Mouse (Mus musculus): ENCODE results near the gene Ankrd13d.
A peak's percentile ranks its signal among the peaks of the same experiment; 100 is the strongest.

Gene Ankrd13d

GRCm38 (mm10) chr19:4301735-4302651 lies 19.1 kb upstream of the Ankrd13d start:
- DNase-seq (ENCODE audit: low spot score in 2 of 2), result peak; percentile 70 to 72

DNA sequence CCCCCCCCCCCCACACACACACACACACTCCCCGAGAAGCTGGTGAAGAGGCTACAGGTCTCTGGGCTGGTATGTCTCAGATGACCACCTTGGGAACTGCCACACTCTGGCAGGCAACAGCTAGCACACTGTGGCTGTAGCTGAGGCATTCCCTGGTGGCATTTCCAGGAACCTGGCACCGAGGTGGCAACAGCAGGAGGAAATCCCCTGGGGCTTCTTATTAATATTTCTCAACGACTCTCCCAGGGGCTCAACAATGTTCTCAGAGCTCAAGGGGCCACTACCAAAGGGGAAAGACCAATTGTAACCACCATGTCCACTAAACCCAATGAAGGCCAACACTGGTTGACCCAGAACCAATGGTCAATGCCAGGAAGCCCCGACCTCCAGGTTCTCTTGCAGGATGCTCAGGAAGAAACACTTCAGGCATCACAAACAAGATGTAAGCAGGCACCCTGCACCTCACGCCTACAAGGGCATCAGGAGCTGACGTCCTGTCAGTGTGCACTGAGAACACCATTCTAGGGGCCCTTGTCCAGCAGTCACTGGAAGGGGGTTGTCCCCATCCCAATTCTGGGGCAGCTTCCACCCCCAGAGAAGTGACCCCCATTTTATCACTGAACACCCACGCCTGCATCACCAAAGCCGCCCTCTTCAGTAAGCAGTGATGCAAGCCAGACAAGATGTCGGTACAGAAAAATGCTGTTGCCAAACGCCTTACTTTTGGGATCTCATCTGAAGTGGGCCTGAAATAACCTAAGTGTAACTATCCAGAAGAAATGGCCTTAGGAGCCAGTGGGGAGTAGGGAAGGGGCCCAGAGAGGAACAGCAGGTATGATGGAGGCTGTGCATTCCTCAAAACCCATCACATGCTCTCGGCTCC lies 18.2 kb upstream of the Ankrd13d start:
- peak in 1 of 2 experiments; percentile 28 for DNase-seq (ENCODE audit: low spot score in 2 of 2)

DNA sequence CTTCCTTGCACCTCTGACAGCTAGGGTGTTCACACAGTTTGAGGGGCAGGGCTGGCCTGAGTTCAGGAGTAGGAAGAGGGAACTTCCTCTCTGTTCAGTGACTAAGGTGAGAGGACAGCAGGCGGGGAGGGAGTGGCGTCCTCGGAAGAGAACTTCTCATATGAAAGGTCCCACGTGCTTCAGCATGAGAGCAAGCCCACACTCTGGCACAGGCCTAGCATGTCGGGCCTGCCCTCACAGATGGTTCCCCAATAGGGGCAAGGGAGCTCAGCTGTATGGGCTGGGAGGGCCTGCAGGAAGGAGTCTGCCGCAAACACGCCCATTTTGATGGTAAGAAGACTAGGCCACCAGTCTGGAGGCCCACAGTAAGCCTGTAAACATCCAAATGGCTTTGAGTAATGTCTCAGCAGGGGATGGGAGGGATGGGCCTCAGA lies 17.4 kb upstream of the Ankrd13d start:
- DNase-seq (ENCODE audit: low spot score in 2 of 2), result no peak

DNA sequence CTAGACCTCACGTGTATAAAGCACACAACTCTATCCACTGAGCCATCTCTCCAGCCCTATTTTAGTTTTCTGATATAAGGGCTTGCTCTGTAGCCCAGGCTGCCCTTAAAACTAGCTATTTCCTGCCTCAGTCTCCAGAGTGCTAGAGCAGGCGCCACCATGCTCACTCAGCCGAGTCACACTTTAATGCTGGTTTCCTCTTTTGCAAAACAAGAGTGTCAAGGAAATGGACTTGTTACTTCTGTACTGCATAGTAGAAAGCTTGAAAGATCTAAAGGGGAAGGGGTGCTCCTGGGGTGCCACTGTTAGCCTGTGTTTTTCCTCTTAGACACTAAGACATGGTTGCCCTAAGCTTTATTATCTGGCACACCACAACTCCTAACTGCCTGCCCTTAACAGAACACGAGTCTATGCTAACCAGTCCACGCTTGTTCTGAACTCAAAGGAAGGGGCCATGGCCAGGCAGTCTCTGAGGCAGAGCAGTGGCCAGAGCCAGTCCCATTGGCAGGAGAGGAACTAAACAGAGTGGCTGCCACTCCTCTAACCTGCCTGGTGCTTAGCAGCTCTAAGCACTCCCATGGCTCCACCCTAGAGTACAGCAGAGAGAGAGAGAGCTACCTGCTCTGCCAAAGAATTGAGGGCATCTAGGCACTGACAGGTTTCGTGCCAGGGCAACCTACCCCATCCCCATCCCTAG lies 16.8 kb upstream of the Ankrd13d start:
- no peak for DNase-seq (ENCODE audit: low spot score in 2 of 2)

GRCm38 (mm10) chr19:4299126-4299525 lies 16.2 kb upstream of the Ankrd13d start:
- no peak for DNase-seq (ENCODE audit: low spot score in 2 of 2)

GRCm38 (mm10) chr19:4298322-4299121 lies 15.6 kb upstream of the Ankrd13d start:
- no peak for DNase-seq (ENCODE audit: low spot score in 2 of 2)

- no peak for DNase-seq (ENCODE audit: low spot score in 2 of 2)
Measured at GRCm38 (mm10) chr19:4297851-4298250, 14.9 kb upstream of the Ankrd13d start.

DNA sequence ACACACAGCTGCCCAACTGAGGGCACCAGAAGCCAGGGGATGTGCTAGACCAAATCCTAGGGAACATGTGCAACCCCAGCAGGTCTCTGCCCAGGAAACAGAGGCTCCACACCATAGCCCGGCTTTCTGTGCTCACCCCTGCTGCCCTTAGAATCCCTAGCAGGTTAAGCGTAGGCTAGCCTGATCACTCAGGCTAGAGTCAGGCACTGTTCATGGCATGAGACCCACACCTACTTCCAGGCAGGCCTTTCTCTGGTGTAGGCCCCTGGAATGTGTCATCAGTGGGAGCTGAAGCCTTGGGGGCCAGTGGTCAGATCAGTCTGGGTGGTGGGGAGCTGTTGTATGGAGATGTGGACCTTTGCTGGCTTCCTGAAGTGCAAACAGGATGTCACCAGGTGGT lies 13.7 kb upstream of the Ankrd13d start:
- no peak for DNase-seq (ENCODE audit: low spot score in 2 of 2)

DNA sequence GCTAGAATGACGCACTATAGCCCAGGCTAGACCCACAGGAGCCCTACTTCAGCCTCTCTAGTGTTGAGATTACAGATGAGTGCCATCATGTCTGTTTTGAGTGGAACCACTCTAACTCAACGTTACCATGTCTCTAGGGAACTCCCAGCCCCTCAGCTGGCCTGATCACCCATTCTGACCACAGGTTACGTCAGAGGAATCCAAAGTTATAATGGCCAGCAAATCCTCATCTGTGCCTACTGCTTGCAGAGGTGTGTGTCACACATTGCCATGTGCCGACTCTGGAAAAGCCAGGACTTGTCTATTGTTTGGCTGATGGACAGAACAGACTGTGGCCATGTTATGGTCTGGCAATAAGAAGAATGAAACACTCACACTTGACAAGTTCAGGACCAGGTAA lies 12.5 kb upstream of the Ankrd13d start:
- no peak for DNase-seq (ENCODE audit: low spot score in 2 of 2)

GRCm38 (mm10) chr19:4294381-4295097 lies 11.6 kb upstream of the Ankrd13d start:
- DNase-seq (ENCODE audit: low spot score in 2 of 2), result peak; percentile 66 to 71

DNA sequence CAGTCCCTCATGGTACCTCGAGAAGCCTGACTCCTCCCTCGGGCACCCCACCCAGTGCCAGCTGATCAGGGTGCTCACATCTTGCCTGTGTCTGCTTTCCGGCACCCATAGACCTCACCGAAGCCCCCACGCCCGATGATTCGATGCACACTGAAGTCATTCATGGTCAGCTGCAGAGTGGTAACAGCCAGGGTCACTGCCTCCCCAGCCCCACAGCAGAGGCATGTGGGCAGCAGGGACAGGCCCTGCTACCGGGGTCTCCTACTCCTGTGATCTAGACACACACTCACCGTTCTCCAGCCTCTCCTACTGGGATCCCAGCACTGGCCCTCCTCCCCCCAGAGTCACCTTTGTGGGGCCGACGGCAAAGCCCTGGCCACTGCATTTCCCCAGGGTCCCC lies 8.2 kb upstream of the Ankrd13d start:
- no peak for DNase-seq (ENCODE audit: low spot score in 2 of 2)

DNA sequence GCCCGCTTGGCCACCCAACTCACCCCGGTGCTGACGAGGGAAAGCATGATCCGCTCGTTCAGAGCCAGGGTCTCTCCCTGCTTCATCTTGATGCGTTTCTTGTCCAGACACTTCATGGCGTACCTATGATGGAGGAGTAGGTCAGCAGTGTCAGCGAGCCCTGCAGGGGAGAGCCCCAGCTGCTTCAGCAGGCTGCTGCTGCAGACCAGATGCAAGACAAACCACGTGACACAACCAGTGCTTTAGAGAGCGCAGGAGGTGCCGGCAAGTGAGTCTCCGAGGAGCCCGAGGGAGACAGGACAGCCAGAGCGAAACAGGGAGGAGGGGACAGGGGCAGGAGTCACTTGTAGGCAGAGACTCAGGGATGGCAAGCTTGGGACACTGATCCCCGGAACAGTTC lies 7.8 kb upstream of the Ankrd13d start:
- no peak for DNase-seq (ENCODE audit: low spot score in 2 of 2)

DNA sequence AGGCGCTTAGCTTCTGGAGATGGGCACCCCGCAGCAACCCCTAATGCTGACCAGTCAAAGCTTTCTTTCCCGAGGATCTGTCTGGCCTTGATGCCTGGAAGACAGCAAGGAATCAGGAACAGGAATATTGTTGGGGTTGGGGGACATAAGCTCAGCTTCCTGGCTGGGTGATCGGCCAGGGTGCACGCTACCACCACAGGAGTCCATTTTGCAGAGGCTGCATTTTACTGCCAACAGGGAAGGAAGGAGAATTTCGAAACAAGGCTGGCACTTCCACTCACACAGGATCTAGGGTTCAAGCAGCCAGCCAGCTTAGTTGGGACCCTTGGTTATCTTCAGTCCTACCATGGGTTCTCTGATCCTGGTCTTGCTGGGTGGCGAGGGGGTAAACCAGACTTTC lies 716 bp upstream of the Ankrd13d start:
- no peak for DNase-seq (ENCODE audit: low spot score in 2 of 2)

DNA sequence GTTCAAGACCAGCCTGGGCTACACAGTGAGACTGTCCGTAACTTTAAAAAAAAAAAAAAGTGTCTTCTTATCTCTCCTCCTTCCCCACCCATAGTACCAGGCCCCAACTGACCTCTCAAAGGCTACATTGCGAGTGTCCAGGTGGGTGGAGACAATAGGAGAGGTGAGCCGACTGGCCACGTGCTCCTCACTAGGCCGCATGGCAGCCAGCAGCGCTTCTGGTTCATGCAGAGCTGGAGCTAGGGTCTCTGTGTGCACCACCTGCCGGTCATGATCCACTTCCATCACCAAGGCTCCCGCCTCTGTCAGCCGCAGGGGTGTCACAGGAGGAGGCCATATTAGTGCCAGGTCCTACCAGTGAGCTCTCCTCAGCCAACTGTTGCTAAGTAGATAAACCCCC lies 2.5 kb downstream of the Ankrd13d start:
- no peak for DNase-seq (ENCODE audit: low spot score in 2 of 2)

DNA sequence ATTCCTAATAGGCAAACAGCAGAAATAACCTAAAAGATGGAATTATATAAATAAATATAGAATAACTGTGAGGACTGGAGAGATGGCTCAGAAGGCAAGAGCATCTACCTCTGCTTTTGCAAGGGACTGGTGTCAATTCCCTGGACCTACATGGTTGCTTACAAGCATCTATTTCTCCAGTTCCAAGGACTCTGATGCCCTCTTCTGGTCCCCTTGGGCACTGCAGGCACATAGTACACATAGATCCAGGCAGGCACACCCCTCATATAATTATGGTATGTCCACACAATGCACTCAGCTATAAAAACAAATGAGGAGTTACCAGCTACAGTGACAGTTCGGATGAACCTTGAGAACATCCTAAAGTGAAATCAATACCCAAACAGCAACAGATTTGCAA lies 3.5 kb downstream of the Ankrd13d start:
- no peak for DNase-seq (ENCODE audit: low spot score in 2 of 2)

- DNase-seq (ENCODE audit: low spot score in 2 of 2), result no peak
Measured at GRCm38 (mm10) chr19:4270972-4271371, 12.0 kb downstream of the Ankrd13d start.

DNA sequence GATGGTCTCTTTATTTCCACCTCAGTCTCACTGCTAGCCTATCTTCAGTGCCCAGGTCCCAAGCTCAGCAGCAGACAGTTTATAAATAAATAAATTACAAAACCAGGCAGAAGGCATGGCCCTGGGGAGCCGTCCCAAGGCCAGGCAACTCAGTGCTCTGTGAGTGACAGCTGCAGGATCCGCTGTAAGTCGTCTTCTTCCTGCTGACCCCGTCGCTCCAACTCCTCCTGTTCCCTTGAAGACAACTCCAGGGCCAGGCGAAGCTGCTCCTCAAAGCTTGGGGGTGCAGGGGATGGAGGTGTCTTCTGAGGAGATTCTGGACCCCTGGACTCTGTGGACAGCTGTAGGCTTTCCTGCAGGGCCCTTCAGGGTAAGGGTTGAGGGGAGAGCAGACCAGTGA lies 12.8 kb downstream of the Ankrd13d start:
- no peak for DNase-seq (ENCODE audit: low spot score in 2 of 2)

- peak; percentile 73 to 74 for DNase-seq (ENCODE audit: low spot score in 2 of 2)
Measured at GRCm38 (mm10) chr19:4268566-4269361, 14.2 kb downstream of the Ankrd13d start, which contains the start of gene Ssh3. Gene Ssh3 (minus strand): TSS chr19:4269180.

- no peak for DNase-seq (ENCODE audit: low spot score in 2 of 2)
Measured at GRCm38 (mm10) chr19:4265956-4266355, 17.0 kb downstream of the Ankrd13d start.
